ENCODE assay signal across 15 mouse cellular contexts in genomic region chr7:91653033-91653432, GRCm38 (mm10).
DNase-seq lines count a peak whose midpoint lies in the region; TF ChIP-seq lines count a peak whose summit lies in the region.
"Had no signal": no experiment of that assay in that cellular context is flagged by ENCODE, and none has a peak within 500 bp of the region (broad histone marks: within the 10 kb centered on the region; RNA-seq: fewer than 3 reads in every experiment).

No protein-coding gene starts in this region.

- no peak overlapping the region for H3K4me3 ChIP-seq in cerebellum, adult 2 months (replicated peaks; ENCODE audit: insufficient read depth, low read depth, low read length)
- H3K4me3 ChIP-seq: embryonic facial prominence, embryonic 10.5 days; forebrain, embryonic 13.5 days; heart, embryonic 12.5 days; hindbrain, embryonic 15.5 days had no signal

- WGBS in cerebellum, adult 2 months = 7% methylated on average over 1 of the region's 1 CpGs

- peak; percentile 10 for DNase-seq in cerebellum, adult 11 months
- no peak for DNase-seq in cerebellum, postnatal 4 days (ENCODE audit: low spot score in 2 of 2)
- DNase-seq in cerebellum, adult 2 months = peak; percentile 25 to 60
- DNase-seq in cerebellum, postnatal 14 days = peak; percentile 64 to 81
- no peak for DNase-seq in layer of hippocampus, postnatal 25 days (ENCODE audit: extremely low spot score in 1 of 2, low spot score in 1 of 2)
- DNase-seq in lung, postnatal 25 days (ENCODE audit: low spot score) = no peak
- no peak for DNase-seq in right cerebral cortex, adult 18-20 months
- DNase-seq: adrenal gland, postnatal 10 days; forebrain, postnatal 0 days; gastrocnemius, postnatal 14 days; heart, postnatal 36 days had no signal

- TF ChIP-seq POLR2A in cerebellum, adult 2 months (IDR thresholded peaks at IDR 0.05; ENCODE audit: borderline replicate concordance, insufficient read depth, low read length) = no peak

- no peak overlapping the region for H3K27ac ChIP-seq in cerebellum, adult 2 months (ENCODE audit: insufficient read depth, low read length)
- H3K27ac ChIP-seq: embryonic facial prominence, embryonic 10.5 days; forebrain, embryonic 13.5 days; hindbrain, embryonic 15.5 days had no signal

- no peaks in the 10 kb centered on the region for H3K27me3 ChIP-seq in cerebellum, adult 2 months (ENCODE audit: control insufficient read depth, insufficient read depth, low read length)
- H3K27me3 ChIP-seq: forebrain, embryonic 13.5 days; heart, embryonic 12.5 days; hindbrain, embryonic 15.5 days had no signal

- no peaks in the 10 kb centered on the region for H3K4me1 ChIP-seq in cerebellum, adult 2 months (ENCODE audit: control insufficient read depth, insufficient read depth, low read length)
- H3K4me1 ChIP-seq: embryonic facial prominence, embryonic 10.5 days; forebrain, embryonic 13.5 days; heart, embryonic 12.5 days; hindbrain, embryonic 15.5 days had no signal

- TF ChIP-seq CTCF in cerebellum, adult 2 months (IDR thresholded peaks at IDR 0.05; ENCODE audit: borderline replicate concordance, insufficient read depth, low read depth, low read length) = no peak

Comparison
In these comparisons a context has a peak if more than half of its experiments do, and no peak if none do; other contexts are left out.
1. DNase-seq: peak in cerebellum, adult 11 months (single experiment), cerebellum, adult 2 months (2 of 2) and cerebellum, postnatal 14 days (2 of 2); none in cerebellum, postnatal 4 days (0 of 2), layer of hippocampus, postnatal 25 days (0 of 2), lung, postnatal 25 days (single experiment) and right cerebral cortex, adult 18-20 months (single experiment).